Mouse (Mus musculus) MEL-GATA-1-ER (cell line): ENCODE results near the gene Cabcoco1.

ENCODE experiments used
- DNase-seq: peaks from one replicate; pipeline ENCODE4 v3.0.0-alpha.2; 2012; ENCODE audit warnings: low read depth; ENCODE audit errors: extremely low read depth

Gene Cabcoco1

GRCm38 (mm10) chr10:68541139-68541942 lies at the start of gene Cabcoco1:
Gene Cabcoco1 (minus strand): TSS chr10:68541896.
- DNase-seq, result no peak

GRCm38 (mm10) chr10:68589530-68590252 lies 48.0 kb upstream of the Cabcoco1 start:
- no peak for DNase-seq

GRCm38 (mm10) chr10:68587416-68588040 lies 45.8 kb upstream of the Cabcoco1 start:
- no peak for DNase-seq

- no peak for DNase-seq
These were observed 35.6 kb upstream of the Cabcoco1 start for GRCm38 (mm10) chr10:68577321-68577720.

GRCm38 (mm10) chr10:68568172-68568571 lies 26.5 kb upstream of the Cabcoco1 start:
- DNase-seq, result no peak

- DNase-seq, result no peak
These were observed 20.6 kb upstream of the Cabcoco1 start for GRCm38 (mm10) chr10:68562344-68562743.

- no peak for DNase-seq
These were observed 17.1 kb upstream of the Cabcoco1 start for GRCm38 (mm10) chr10:68558828-68559219.

- no peak for DNase-seq
These were observed 16.6 kb upstream of the Cabcoco1 start for GRCm38 (mm10) chr10:68558105-68558827.

GRCm38 (mm10) chr10:68553677-68554076 lies 12.0 kb upstream of the Cabcoco1 start:
- no peak for DNase-seq

GRCm38 (mm10) chr10:68552556-68552955 lies 10.9 kb upstream of the Cabcoco1 start:
- DNase-seq, result no peak

- DNase-seq, result no peak
These were observed 9.6 kb upstream of the Cabcoco1 start for GRCm38 (mm10) chr10:68551316-68551715.

- no peak for DNase-seq
These were observed 9.1 kb upstream of the Cabcoco1 start for GRCm38 (mm10) chr10:68550668-68551267.

GRCm38 (mm10) chr10:68543107-68543506 lies 1.4 kb upstream of the Cabcoco1 start:
- DNase-seq, result no peak

GRCm38 (mm10) chr10:68541943-68542420 lies 286 bp upstream of the Cabcoco1 start:
- no peak for DNase-seq

GRCm38 (mm10) chr10:68540612-68541011 lies 1.1 kb downstream of the Cabcoco1 start:
- DNase-seq, result no peak

GRCm38 (mm10) chr10:68537261-68537950 lies 4.3 kb downstream of the Cabcoco1 start:
- no peak for DNase-seq

GRCm38 (mm10) chr10:68529364-68530049 lies 12.2 kb downstream of the Cabcoco1 start:
- no peak for DNase-seq

GRCm38 (mm10) chr10:68528958-68529357 lies 12.7 kb downstream of the Cabcoco1 start:
- no peak for DNase-seq

GRCm38 (mm10) chr10:68522106-68522505 lies 19.6 kb downstream of the Cabcoco1 start:
- DNase-seq, result no peak
